Mouse (Mus musculus) forebrain, embryonic 14.5 days (tissue): ENCODE data around the gene Gm17655. TPM values are rescaled to one million over a fixed set of nuclear protein-coding genes. Genes with fewer than 3 reads are reported as not detected.
A peak's percentile ranks its signal among the peaks of the same experiment; 100 is the strongest.

Experiments used
- ATAC-seq: fragments of 200-750 bp; cut with Nextera tagmentation; 2 replicates; pipeline ENCODE4 v1.8.0; 2017; ENCODE audit warnings: mild to moderate bottlenecking, moderate library complexity
- DNase-seq: peaks from one replicate; pipeline ENCODE4 v3.0.0-alpha.2; 2015; ENCODE audit warnings: low spot score
- H3K27ac ChIP-seq: fragments of 300-500 bp; sonication (generic); 2 replicates; pipeline ENCODE4 v1.5.1; 2014; ENCODE audit warnings: low read depth, mild to moderate bottlenecking, control low read depth, low read length, moderate library complexity
- H3K27me3 ChIP-seq: fragments of 300-500 bp; sonication (generic); replicated peaks from 2 replicates; pipeline ENCODE4 v1.6.1; 2014; ENCODE audit warnings: low read length, control low read depth, mixed read lengths; ENCODE audit not compliant: control insufficient read depth, insufficient read depth
- H3K36me3 ChIP-seq: fragments of 300-500 bp; sonication (generic); 2 replicates; pipeline ENCODE4 v1.6.1; 2014; ENCODE audit warnings: low read length, control low read depth; ENCODE audit not compliant: control insufficient read depth, insufficient read depth
- H3K4me1 ChIP-seq: fragments of 300-500 bp; sonication (generic); 2 replicates; pipeline ENCODE4 v1.6.1; 2014; ENCODE audit warnings: antibody characterized with exemption, low read length, control low read depth; ENCODE audit not compliant: control insufficient read depth, insufficient read depth
- H3K4me2 ChIP-seq: fragments of 300-500 bp; sonication (generic); 2 replicates; pipeline ENCODE4 v1.6.1; 2014; ENCODE audit warnings: mild to moderate bottlenecking, control low read depth, low read length
- H3K4me3 ChIP-seq: fragments of 300-500 bp; sonication (generic); 2 replicates; pipeline ENCODE4 v1.5.1; 2014; ENCODE audit warnings: low read depth, low read length, control low read depth
- H3K9ac ChIP-seq: fragments of 300-500 bp; sonication (generic); 2 replicates; pipeline ENCODE4 v1.6.1; 2014; ENCODE audit warnings: mild to moderate bottlenecking, low read length, control low read depth, moderate library complexity
- H3K9me3 ChIP-seq: fragments of 300-500 bp; sonication (generic); replicated peaks from 2 replicates; pipeline ENCODE4 v1.6.1; 2016; ENCODE audit warnings: low read length, control low read depth, mixed read lengths; ENCODE audit not compliant: control insufficient read depth
- WGBS: fragments of 180-500 bp; shearing (Covaris S2); extraction: QIAGEN DNeasy Blood & Tissue Kit; methylation state at CpG from one replicate; pipeline ENCODE4 v1.1.7; 2014; 5-methylcytosine and 5-hydroxymethylcytosine counted together
- polyA plus RNA-seq: library from polyadenylated mRNA; unstranded; fragments of >200 nt; fragmentation: Nextera tagmentation; extraction: Ambion mirVana; gene quantifications from 2 replicates; pipeline ENCODE4 v1.2.1, GENCODE M21; 2014

Gm17655 gene
- polyA plus RNA-seq, 1 experiment from 2014 or later: 5.0 TPM

DNA sequence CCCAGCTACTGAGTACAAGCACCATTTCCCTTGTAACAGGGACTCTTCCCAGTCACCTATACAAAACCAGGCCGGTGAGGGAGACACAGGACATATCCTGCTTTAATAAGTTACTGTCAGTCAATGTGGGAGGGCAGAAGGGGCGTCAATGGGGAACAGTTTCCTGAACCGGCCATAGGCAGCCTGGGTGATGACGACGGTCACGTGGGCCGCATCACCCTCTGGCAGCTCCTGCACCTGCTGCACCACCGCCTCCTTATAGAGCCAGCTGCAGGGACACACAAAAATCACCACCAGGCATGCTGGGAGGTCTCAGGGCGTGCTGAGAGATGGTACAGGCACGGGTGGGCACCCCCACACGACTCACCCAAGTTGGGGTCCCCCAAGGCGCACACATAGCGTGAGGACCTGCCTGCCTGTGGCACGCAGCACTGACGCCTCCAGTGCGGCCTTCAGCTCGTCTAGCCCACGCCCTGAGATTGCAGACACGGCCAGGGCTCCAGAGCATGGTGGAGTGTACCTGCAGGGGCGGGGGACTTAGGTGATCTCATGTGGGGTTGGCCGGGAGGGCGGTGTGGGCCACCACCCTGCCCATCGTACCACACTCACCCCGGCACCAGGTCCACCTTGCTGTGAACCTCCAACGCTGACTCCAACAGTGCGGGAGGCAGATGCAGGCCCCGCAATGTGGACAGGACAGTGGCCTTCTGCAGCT is 31.7 kb upstream of the Gm17655 start:
- 96% methylated on average over 27 of the region's 27 CpGs for WGBS
- ATAC-seq: no peak
- no peak for DNase-seq

DNA sequence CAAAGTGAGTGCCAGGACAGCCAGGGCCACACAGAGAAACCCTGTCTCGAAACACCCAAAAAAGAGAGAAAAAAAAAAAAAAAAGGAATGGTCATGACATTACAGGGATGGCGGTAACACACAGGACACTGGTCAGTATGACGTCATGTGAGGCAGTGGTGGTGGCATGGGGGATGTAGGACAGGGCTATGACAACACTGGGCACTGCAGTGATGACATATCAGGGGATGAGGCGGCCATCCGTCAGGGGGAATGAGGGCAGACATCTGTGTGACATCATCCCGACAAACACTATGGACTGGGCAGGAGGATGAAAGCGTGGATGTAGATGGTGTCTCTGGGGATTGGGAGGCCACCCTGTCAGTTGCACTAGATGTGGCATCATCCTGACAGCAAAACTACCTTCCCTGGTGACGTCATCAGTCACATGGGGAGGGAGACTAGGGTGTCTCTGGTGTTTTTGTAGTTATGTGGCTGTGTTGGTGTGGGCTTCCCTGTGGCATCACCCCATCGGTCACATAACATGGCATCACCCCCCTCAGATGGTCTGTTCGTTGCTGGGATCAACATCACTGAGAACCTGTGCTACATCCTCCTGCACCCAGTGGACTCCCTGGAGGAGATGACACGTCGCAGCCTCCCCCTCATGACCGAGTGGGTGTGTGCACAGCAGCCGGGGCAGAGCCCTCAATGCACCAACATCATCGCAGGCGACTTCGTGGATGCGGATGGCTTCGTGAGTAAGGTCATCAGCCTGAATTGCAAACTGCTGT is 30.7 kb upstream of the Gm17655 start:
- DNase-seq (no peak), ATAC-seq (no peak)
- H3K9me3 ChIP-seq: no peaks in the 10 kb centered on the region
- no peak overlapping the region for H3K27ac ChIP-seq
- 95% methylated on average over 19 of the region's 19 CpGs for WGBS
- H3K36me3 ChIP-seq: peaks cover 41% of the 10 kb centered on the region
- no peak overlapping the region for H3K9ac ChIP-seq
- H3K4me2 ChIP-seq: no peak overlapping the region
- H3K4me3 ChIP-seq: no peak overlapping the region
- H3K4me1 ChIP-seq: peaks cover 15% of the 10 kb centered on the region
- no peaks in the 10 kb centered on the region for H3K27me3 ChIP-seq

More for the DNA sequence above, 31.7 kb upstream of the Gm17655 start:
- Histone ChIP-seq H3K9ac (no peak overlapping the region), H3K9me3 (no peaks in the 10 kb centered on the region), H3K27me3 (no peaks in the 10 kb centered on the region), H3K36me3 (peaks cover 41% of the 10 kb centered on the region), H3K4me3 (no peak overlapping the region), H3K4me2 (no peak overlapping the region), H3K4me1 (peaks cover 15% of the 10 kb centered on the region), H3K27ac (no peak overlapping the region)

DNA sequence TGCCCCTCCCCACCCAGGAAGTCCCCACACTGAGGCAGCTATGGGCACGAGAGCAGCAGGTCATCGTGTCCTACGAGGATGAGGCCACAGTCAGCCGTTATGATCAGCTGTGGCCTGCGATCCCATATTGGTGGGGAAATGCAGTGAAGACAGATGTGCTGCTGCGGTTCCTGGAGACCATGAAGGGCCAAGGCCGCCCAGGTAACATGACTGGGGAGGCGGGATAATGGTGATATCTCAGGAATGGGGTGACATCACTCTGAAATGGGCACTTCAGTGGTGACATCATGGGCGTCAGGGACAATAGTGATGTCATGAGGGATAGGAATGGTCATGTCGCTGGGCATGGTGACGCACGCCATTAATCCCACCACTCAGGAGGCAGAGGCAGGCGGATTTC is 30.1 kb upstream of the Gm17655 start:
- no peak overlapping the region for H3K9ac ChIP-seq
- no peaks in the 10 kb centered on the region for H3K9me3 ChIP-seq
- no peak for ATAC-seq
- no peaks in the 10 kb centered on the region for H3K27me3 ChIP-seq
- H3K36me3 ChIP-seq: peaks cover 41% of the 10 kb centered on the region
- 89% methylated on average over 13 of the region's 13 CpGs for WGBS
- peaks cover 15% of the 10 kb centered on the region for H3K4me1 ChIP-seq
- no peak for DNase-seq
- H3K27ac ChIP-seq: no peak overlapping the region
- no peak overlapping the region for H3K4me3 ChIP-seq
- no peak overlapping the region for H3K4me2 ChIP-seq

DNA sequence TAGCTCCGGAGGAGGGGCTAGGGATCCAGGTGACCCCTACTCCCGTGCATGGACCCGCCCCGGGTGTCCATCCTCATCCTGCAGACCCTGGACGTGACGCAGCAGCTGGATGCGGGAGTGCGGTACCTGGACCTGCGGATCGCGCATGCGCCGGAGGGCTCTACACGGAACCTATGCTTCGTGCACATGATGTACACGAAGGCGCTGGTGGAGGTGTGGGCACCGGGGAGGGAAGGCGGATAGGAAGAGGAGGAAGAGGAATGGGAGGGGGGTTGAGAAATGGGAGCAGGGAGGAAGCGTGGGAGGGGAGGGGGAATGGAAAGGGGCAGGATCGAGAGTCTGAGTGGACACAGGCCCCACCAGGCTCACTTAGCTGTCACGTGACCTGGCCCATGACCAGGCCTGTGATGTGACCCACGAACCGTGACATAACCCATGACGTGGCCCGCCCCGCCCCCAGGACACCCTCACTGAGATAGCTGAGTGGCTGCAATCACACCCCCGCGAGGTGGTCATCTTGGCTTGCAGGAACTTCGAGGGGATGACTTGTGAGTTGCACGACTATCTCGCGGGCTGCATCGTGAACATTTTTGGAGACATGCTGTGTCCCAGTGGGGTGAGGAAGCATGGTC is 29.5 kb upstream of the Gm17655 start:
- Histone ChIP-seq H3K4me3 (peak overlapping the region; percentile 24), H3K4me2 (peak overlapping the region; percentile 64), H3K4me1 (peaks cover 12% of the 10 kb centered on the region), H3K27ac (no peak overlapping the region), H3K27me3 (no peaks in the 10 kb centered on the region), H3K9ac (peak overlapping the region; percentile 53; the same call in 1 of the 2 replicates), H3K9me3 (no peaks in the 10 kb centered on the region), H3K36me3 (peaks cover 41% of the 10 kb centered on the region)
- DNase-seq: peak; percentile 63
- 23% methylated on average over 34 of the region's 34 CpGs for WGBS
- ATAC-seq: peak; percentile 43

DNA sequence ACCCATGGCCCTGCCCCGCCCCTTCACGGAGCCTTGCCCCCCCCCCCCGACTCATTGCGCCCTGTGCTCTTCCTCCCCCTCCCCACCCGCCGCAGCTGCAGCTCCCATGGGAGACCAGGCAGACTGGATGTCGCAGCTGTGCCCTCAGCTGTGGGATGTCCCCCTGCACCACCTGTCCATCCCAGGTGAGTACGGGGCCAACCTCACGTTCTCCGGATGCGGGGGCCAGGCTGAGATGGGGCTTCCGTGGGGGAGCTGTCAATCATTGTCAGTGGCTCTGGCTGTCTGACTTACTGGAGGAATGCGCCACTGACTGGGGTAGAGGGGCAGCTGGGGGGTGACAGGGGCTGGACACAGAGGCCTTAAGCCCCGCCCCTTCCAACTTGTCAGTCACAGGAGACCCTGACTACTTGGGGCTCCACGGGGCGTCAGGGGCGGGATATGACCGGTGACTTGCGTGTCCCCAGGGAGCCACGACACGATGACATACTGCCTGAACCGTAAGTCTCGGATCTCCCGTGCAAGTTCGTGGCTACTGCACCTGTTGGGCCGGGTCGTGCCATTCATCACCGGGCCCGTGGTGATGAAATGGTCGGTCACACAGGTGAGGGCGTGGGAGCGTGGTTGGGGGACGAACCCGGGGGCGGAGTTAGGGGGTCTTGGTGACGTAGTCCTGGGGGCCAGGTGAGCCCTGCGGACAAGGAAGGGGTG is 28.8 kb upstream of the Gm17655 start:
- peak; percentile 44 for DNase-seq

DNA sequence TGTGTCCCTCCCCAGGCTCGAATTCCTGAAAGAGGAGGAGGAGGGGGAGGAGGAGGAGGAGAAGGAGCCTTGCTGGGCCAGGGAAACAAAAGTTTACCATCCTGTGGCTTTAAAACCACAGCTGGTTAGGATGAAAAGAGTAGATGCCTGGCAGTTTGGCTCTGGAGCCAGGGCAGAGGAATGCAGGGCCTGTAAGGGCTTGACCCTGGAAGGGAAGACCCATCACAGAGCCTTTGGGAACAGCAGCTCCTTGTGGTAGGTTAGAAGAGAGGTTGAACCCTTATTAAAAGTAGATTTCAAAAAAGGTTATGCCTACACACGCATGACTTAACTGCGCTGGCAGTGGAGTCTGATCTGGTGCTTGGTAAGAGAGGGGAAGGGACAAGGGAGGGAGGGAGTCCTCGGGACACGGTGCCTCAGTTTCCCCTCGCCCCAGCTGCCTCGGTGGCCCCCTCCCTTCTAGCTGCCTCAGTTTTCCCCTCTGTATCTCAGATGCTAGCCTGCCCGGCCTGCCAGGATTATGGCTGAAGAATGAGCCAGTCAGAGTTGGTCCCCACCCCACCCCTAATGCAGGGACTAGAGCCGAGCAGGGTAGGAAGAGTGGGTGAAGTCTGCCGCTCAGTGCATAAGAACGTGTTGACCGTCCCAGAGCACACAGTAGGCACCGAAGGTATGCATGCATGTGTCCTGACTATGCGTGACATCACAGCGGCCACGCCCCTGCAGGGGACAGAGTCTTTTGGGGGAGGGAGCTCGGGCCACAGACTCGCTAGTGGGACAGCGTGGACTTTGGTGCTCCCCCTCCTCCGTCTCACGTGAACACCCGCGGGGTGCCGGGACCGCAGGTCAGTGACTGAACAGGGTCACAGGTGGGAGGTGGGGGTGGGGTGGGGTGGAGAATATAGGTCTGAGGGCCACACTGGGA is 27.6 kb upstream of the Gm17655 start, which contains the start of gene Plcxd1:
Gene Plcxd1, plus strand, starts transcription at position 314 of the 925 bp plus-strand sequence.
- Histone ChIP-seq H3K4me3 (peak within 1 kb of the TSS; percentile 24), H3K9ac (no peak within 1 kb of the TSS), H3K27me3 (no peaks in the 10 kb centered on the region), H3K4me1 (peaks cover 11% of the 10 kb centered on the region), H3K27ac (no peak within 1 kb of the TSS), H3K9me3 (no peaks in the 10 kb centered on the region), H3K4me2 (peak within 1 kb of the TSS; percentile 64), H3K36me3 (peaks cover 24% of the 10 kb centered on the region)
- DNase-seq (no peak), ATAC-seq (no peak)
- 5% methylated on average over 25 of the region's 25 CpGs for WGBS

More for the DNA sequence above, 28.8 kb upstream of the Gm17655 start:
- Histone ChIP-seq H3K4me1 (peaks cover 10% of the 10 kb centered on the region), H3K27ac (no peak overlapping the region), H3K36me3 (peaks cover 35% of the 10 kb centered on the region), H3K4me3 (peak overlapping the region; percentile 24), H3K9ac (peak overlapping the region; percentile 53; the same call in 1 of the 2 replicates), H3K4me2 (peak overlapping the region; percentile 64), H3K9me3 (no peaks in the 10 kb centered on the region), H3K27me3 (no peaks in the 10 kb centered on the region)
- ATAC-seq: peak; percentile 23
- WGBS: 2% methylated on average over 34 of the region's 37 CpGs

DNA sequence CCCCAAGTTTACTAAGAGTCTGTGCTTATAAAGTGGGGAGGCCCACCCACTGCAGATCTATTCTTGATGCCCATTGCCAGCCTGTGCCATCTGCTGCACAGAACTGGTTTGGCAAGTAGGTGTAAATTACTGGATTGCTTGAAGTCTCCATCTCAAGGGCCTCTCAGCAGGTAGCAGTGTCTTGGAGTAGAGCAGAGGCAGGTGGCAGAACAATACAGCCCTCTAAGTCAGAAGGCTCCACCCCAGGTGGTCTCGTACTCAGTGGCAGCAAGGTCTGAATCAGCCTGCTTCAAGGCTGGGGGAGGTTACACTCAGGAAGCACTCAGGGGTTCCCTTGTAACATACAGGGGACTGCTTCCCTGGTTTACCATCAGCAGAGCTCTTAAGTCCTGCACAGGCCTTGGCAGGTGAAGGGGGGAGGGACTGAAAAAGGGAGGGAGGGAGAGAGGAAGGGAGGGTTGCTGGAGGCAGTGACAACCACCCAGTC is 26.7 kb upstream of the Gm17655 start:
- no peak overlapping the region for H3K9ac ChIP-seq
- no peak for DNase-seq
- H3K27ac ChIP-seq: no peak overlapping the region

More for the DNA sequence above, 26.7 kb upstream of the Gm17655 start:
- Histone ChIP-seq H3K4me2 (no peak overlapping the region), H3K4me3 (no peak overlapping the region), H3K36me3 (peaks cover 16% of the 10 kb centered on the region), H3K9me3 (no peaks in the 10 kb centered on the region), H3K4me1 (peaks cover 15% of the 10 kb centered on the region), H3K27me3 (no peaks in the 10 kb centered on the region)
- no peak for ATAC-seq
- WGBS: 29% methylated on average over 1 of the region's 1 CpGs
